ENCODE assay signal across 16 mouse cellular contexts in genomic region chr3:90194759-90195158, GRCm38 (mm10).
"Had no signal": no experiment of that assay in that cellular context is flagged by ENCODE, and none has a peak within 500 bp of the region (broad histone marks: within the 10 kb centered on the region; RNA-seq: fewer than 3 reads in every experiment).

No protein-coding gene starts in this region.

- H3K9ac ChIP-seq: liver, embryonic 13.5 days; midbrain, embryonic 12.5 days; neural tube, embryonic 12.5 days; neural tube, embryonic 15.5 days had no signal

- DNase-seq: kidney, adult 9 months; kidney, postnatal 36 days; layer of hippocampus, postnatal 36 days; liver, embryonic 13.5 days; lung, adult 2 months; lung, postnatal 14 days; lung, postnatal 4 days; thymus, adult 2 months; thymus, postnatal 14 days; thymus, postnatal 4 days had no signal

- H3K36me3 ChIP-seq: liver, embryonic 13.5 days; midbrain, embryonic 12.5 days; neural tube, embryonic 12.5 days; neural tube, embryonic 15.5 days had no signal

- H3K27me3 ChIP-seq: liver, embryonic 13.5 days; midbrain, embryonic 12.5 days; neural tube, embryonic 12.5 days; neural tube, embryonic 15.5 days had no signal

- H3K9me3 ChIP-seq: liver, embryonic 13.5 days; midbrain, embryonic 12.5 days; neural tube, embryonic 12.5 days; neural tube, embryonic 15.5 days had no signal

- H3K4me2 ChIP-seq: liver, embryonic 13.5 days; midbrain, embryonic 12.5 days; neural tube, embryonic 12.5 days; neural tube, embryonic 15.5 days had no signal

- H3K4me3 ChIP-seq: left cerebral cortex, adult 2 months; liver, embryonic 13.5 days; midbrain, embryonic 12.5 days; neural tube, embryonic 12.5 days; neural tube, embryonic 15.5 days had no signal

- H3K4me1 ChIP-seq: liver, embryonic 13.5 days; midbrain, embryonic 12.5 days; neural tube, embryonic 12.5 days; neural tube, embryonic 15.5 days had no signal

- H3K27ac ChIP-seq: kidney, postnatal 0 days; left cerebral cortex, adult 2 months; liver, embryonic 13.5 days; midbrain, embryonic 12.5 days; neural tube, embryonic 12.5 days; neural tube, embryonic 15.5 days; stomach, postnatal 0 days had no signal
